Mouse (Mus musculus) layer of hippocampus, adult 18-20 months (tissue): ENCODE measurements at regions not wholly inside any gene's neighbourhood (a gene's known extent, or its start where the extent isn't known, plus 50 kb on each side); places are given as distances from the start of the nearest gene placed in this dataset.

Experiments used
- DNase-seq, 2 experiments: peaks; one replicate each; pipeline ENCODE4 v3.0.0; 2022; ENCODE audit warnings: low spot score in 2 of 2

DNA sequence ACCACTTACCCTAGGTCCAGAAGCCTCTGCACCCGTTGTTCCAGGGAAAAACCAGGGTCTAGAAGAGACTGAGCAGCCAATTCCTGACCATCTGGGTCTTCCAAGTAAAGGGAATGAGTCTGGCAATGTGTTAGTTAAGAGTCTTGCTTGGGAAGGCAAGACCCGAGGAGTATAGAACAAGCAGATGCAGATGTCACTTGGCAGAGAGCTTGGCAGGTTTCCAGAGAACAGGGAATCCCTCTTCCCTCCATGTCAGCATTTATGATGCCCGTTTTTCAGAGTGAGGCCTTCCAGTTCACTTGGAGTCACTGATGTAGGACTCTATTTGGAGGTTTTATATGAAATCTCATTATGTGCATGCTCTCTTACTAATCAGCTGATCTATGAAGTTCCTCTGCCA, 231.1 kb downstream of the Bcl2 start:
- DNase-seq: peak in 1 of 2 experiments; percentile 7

DNA sequence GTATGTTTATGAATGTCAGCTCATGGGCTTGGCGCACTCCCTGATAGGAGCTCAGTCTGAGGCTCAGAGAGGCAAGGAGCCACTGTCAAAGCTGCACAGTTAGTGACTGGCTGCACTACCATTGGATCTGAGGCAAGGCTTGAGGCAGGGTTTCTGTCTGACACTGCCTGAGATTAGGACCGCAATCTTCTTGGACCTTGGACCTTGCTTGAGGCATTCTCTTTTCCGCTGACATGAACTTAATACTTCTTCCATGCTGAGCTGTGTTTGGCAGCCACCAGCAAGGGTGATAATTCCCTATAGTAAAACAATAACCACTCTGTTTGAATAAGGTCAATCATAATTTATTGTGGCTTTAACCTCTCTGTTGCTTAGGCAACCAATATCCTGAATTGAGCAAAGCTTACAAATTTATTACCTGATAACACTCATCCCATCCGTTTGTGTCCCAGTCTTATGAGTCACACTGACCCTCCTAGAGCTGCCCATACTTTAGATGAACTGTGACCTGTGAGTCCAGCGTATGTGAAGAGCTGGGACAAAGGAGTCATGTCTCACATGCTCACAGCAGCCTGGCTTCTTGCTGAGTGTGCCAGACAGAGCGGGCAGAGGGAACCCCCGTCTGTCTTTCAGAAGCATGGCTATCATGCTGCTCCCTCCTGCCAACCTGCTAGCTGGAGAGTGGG, 236.3 kb downstream of the Bcl2 start:
- no peak for DNase-seq

GRCm38 (mm10) chr1:106468021-106468420, 246.1 kb downstream of the Bcl2 start:
- no peak for DNase-seq

DNA sequence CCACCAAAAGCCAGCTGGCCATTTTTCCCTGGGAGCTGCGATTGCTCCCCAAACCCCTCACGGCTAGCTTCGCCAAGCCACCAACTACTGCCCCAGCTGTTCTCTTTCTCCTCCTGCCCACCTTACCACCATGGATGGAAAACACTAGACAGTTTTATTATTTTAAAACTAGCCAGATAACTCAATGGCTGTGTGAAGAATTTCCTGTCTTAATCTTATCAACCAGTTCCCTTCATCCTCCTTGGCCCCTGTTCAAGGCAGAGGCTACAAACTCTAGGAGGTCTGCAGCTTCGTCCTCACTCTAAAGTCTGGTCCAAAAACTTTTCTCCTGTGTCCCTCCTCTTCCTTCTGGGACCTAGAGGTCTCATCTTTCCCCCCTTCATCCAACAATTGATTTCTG, 247.4 kb downstream of the Bcl2 start:
- no peak for DNase-seq

DNA sequence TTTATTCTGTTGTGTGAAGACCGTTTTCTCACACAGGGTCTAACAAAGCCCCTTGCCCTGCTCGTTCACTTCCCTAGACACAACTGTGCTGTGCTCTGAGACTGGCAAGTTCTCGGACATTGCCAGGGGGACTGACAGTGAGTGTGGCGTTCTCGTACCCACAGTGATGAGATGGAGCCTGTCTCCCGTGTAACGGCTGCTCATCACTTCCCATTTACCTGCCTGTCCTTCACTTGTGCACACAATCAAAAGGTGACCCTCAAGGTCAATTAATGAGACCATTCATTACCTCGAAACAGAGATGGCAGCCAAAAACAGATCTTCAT, 248.1 kb downstream of the Bcl2 start:
- DNase-seq: no peak

DNA sequence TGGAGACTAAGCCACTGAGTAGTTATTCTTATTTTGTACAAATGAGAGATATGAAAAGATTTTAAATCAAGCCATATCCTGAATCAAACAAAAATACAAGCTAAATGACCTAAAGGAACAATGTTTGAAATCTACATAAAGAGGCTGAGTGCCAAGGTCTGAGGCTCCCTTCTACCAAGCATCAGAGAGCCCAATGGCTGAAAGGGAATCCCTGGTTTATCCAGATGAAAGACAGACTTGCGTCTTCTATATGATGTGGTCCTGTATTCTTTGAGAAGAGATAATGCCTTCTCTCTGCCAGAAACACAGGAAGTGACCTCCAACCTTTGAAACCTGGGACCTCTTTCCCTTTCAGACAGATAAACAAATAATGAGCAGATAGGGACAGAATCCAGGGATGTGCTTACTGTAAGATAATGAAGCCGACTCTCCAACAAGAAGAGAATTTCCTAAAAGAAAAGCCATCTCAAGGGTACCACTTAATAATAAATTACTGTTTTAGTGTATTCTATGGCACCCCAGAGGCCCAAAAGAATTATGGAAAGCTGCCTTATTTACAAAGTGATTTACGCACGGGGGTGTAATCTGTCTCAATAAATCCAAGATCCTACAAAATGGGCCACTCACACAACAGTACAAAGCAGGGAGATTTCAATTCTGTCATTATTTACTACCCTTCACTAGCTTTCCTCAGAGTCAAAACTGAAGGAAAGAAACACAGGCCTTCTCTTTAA, 248.7 kb downstream of the Bcl2 start:
- no peak for DNase-seq

DNA sequence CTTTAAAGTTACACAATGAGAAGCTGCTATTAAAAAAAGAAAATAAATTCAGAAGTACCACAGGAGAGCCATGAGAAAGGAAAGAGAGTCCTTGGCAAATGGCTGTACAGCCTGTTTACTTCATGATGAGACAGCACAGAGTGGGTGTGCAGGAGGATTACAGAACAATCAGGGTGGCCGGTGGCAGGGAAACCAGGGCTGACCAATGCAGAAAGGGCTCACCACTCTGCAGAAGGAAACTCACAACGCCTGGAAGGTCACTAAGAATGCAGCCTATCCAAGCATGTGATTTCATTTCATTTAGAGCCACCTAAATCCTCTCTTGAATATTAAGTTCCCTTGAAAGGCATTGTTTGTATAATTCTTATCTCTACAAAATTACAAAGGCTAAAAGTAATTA, 249.3 kb downstream of the Bcl2 start:
- no peak for DNase-seq

DNA sequence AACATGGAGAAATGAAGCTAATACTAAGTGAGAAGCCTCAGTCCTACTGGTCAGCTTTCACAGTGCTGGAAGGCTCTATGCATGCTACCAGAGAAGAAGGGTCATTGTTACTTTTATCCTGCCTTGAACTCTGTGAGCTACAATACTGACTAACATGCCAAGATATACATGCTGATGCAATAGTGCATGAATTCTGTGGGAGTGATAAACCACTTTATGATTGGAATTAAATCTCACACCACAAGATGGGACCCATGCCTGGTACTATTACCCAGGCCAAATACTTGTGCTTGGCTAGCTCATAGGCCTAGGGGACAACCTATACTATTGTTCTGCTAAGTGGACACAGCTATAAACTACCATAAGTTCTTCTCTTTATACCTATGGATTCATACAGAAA, 251.5 kb downstream of the Bcl2 start:
- DNase-seq: no peak

DNA sequence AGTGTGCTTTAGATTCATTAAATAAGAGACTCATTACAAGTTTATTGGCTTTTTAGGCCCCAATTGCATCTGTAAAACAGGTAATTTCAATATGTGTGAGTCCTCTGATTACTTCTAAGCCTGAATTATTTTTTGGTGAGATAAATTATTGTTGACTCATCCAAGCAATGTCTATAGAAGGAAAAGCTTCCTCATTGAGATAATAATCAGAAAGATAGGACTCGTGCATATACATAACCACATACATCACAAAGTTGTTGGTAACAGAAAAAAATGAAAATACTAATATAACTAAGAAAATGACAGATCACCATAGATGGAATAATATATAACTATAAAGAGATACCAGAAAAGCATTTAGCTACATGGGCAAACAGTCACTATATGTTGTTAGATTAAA, 252.0 kb downstream of the Bcl2 start:
- no peak for DNase-seq

GRCm38 (mm10) chr1:106460957-106461356, 253.1 kb downstream of the Bcl2 start:
- no peak for DNase-seq

- DNase-seq: no peak
Measured at GRCm38 (mm10) chr1:106449795-106450194, 264.3 kb downstream of the Bcl2 start.
